Mouse (Mus musculus): Measurements from ENCODE around the gene Apaf1. TPM values are rescaled to one million over a fixed set of nuclear protein-coding genes. Genes with fewer than 3 reads are reported as not detected.
A peak's percentile ranks its signal among the peaks of the same experiment; 100 is the strongest.

The Apaf1 gene
- total RNA-seq, 1 experiment from 2014 or later, result 36.1 TPM

- ATAC-seq (ENCODE audit: extremely low read depth, insufficient number of reproducible peaks, low FRiP score, poor library complexity, severe bottlenecking), result no peak
Measured at GRCm38 (mm10) chr10:90999899-91000298, 82.7 kb downstream of the Apaf1 start.

DNA sequence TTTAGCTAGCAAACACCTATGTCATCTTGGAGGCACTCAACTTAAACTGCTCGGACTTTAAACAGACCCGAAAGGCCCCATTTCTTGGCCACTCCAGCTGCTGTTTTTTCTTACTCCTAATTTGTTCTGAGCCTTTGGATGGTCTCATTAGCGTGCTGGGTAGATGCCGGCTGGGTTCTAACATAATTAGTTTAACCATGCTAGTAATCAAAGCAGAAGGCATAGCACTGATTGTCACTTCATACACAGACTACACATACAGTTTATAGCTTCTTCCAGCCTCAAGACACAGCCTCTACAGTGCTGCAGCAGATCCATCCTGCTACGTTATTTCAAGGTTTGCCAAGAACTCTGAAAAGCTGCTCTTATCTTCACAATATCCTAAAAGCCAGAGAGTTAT, 88.7 kb downstream of the Apaf1 start:
- ATAC-seq (ENCODE audit: extremely low read depth, insufficient number of reproducible peaks, low FRiP score, poor library complexity, severe bottlenecking), result no peak

- no peak for ATAC-seq (ENCODE audit: extremely low read depth, insufficient number of reproducible peaks, low FRiP score, poor library complexity, severe bottlenecking)
Measured at GRCm38 (mm10) chr10:90992237-90992636, 90.3 kb downstream of the Apaf1 start.

- peak; percentile 93 for ATAC-seq (ENCODE audit: extremely low read depth, insufficient number of reproducible peaks, low FRiP score, poor library complexity, severe bottlenecking)
Measured at GRCm38 (mm10) chr10:90990340-90990739, 92.2 kb downstream of the Apaf1 start.

DNA sequence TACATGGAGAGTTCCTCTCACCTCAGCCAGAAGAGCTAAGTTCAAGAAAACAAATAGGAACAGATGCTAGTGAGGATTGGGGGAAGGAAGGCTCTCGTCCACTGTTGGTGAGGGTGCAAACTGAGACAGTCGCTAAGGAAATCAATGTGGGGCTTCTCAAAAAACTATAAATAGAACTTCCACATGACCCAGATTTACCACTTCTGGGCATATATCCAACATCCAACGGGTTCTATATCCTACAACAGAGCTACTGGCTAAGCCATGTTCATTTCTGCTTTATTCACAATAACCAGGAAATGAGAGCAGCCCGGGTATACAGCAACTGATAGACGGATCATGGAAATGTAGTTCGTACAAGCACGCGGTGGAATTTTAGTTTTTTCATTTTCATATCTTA, 99.5 kb downstream of the Apaf1 start:
- no peak for ATAC-seq (ENCODE audit: extremely low read depth, insufficient number of reproducible peaks, low FRiP score, poor library complexity, severe bottlenecking)

GRCm38 (mm10) chr10:90981811-90982210, 100.8 kb downstream of the Apaf1 start:
- ATAC-seq (ENCODE audit: extremely low read depth, insufficient number of reproducible peaks, low FRiP score, poor library complexity, severe bottlenecking), result no peak

GRCm38 (mm10) chr10:90974491-90974890, 108.1 kb downstream of the Apaf1 start:
- ATAC-seq (ENCODE audit: extremely low read depth, insufficient number of reproducible peaks, low FRiP score, poor library complexity, severe bottlenecking), result no peak

- ATAC-seq (ENCODE audit: extremely low read depth, insufficient number of reproducible peaks, low FRiP score, poor library complexity, severe bottlenecking), result no peak
Measured at GRCm38 (mm10) chr10:90974084-90974483, 108.5 kb downstream of the Apaf1 start.

- ATAC-seq (ENCODE audit: extremely low read depth, insufficient number of reproducible peaks, low FRiP score, poor library complexity, severe bottlenecking), result no peak
Measured at GRCm38 (mm10) chr10:90970560-90970959, 112.0 kb downstream of the Apaf1 start.

DNA sequence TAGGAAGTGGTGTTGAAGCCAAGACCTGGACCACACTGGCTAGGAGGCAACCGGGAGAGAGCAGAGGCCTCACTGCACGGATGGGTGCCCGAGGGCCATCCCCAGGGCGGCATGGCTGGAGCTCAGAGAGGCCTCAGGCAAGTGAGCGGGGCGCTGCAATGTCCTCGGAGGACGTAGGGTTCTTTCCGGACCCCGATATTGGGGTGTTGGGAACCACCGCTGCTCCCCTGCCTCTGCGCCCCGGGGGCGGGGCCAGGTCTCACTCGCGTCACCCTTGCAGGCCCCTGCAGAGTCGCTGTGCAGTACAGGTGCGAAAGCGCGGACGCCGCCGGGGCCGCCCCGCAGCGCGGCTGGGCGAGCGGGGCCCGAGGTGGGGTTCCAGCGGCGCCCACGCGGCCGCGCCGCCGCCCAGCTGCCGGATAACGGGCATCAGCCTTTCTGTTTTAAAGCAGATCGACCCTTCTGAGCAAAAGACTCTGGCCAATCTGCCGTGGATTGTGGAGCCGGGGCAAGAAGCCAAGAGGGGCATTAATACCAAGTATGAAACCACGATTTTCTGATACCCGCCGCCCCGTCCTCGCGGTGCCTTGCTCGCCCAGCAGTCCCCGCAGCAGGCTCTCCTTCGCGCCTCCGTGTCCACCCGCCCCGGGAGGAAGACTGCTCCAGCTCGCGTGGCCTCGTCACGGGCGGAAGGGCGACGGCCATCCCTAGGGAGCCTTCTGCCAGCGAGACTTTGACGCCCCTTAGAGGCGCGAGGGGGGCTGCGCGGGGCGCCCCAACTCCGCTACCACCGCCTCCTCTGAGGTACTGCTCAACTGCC, 113.0 kb downstream of the Apaf1 start:
- peak; percentile 44 for ATAC-seq (ENCODE audit: extremely low read depth, insufficient number of reproducible peaks, low FRiP score, poor library complexity, severe bottlenecking)

- no peak for ATAC-seq (ENCODE audit: extremely low read depth, insufficient number of reproducible peaks, low FRiP score, poor library complexity, severe bottlenecking)
Measured at GRCm38 (mm10) chr10:90968247-90968646, 114.3 kb downstream of the Apaf1 start.

DNA sequence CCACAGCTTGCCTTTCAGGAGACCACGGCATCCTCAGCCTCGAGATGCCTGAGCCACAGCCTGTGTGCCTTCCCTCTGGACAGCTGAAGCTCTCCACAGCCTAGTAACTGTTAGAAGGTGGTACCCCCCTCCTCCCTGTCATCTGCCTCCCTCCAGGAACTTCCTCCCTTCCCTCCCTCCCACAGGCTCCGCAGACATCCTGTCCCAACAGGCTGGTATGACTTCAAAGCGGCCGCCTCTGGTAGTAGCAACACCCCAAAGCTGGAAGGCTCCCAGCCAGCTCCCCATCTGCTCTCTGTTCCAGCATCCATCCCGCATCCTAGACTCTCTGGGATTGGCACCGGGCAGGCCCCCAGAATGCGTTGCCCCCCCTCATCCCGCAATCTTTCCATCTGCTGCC, 115.7 kb downstream of the Apaf1 start:
- ATAC-seq (ENCODE audit: extremely low read depth, insufficient number of reproducible peaks, low FRiP score, poor library complexity, severe bottlenecking), result no peak

GRCm38 (mm10) chr10:90965671-90966315, 116.8 kb downstream of the Apaf1 start:
- no peak for ATAC-seq (ENCODE audit: extremely low read depth, insufficient number of reproducible peaks, low FRiP score, poor library complexity, severe bottlenecking)

DNA sequence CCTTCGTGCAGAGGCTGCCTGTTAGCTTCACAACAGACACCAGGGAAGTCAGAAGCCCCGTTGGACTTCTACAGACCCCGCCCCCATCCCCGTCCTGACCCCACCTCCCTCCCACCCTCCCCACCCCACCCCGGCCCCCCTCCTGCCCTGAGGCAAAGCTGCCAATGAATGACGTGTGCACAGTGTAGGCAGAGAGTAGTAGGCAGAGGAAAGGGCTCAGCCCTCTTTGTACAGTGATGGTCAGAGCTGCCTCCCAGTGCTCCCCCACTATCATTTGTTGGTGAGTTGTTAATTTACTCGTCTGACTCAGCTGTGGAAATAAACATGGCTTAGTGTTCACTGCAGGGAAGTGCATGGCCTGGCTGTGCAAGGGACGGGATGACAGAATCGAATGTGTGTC, 118.1 kb downstream of the Apaf1 start:
- no peak for ATAC-seq (ENCODE audit: extremely low read depth, insufficient number of reproducible peaks, low FRiP score, poor library complexity, severe bottlenecking)

DNA sequence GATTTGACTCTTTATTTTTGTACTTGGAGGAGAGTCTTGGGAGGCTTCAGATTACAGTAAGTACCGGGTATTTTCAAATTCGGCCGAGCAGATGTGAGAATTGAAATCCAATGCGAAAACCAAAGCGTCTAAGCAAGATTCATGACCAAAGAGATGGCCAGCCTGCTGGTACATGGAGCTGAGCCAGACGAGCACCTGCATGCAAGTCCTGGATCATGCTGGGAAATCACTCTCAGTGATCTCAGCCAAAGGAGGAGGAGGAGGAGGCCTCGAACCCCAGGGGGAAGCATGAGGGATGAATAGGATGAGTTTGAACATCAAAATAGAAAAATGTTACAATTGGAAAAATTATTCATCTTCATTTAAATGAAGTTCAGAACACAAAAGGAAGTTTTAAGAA, 122.2 kb downstream of the Apaf1 start:
- no peak for ATAC-seq (ENCODE audit: extremely low read depth, insufficient number of reproducible peaks, low FRiP score, poor library complexity, severe bottlenecking)

GRCm38 (mm10) chr10:90953821-90954220, 128.7 kb downstream of the Apaf1 start:
- ATAC-seq (ENCODE audit: extremely low read depth, insufficient number of reproducible peaks, low FRiP score, poor library complexity, severe bottlenecking), result no peak

GRCm38 (mm10) chr10:90953103-90953709, 129.4 kb downstream of the Apaf1 start:
- no peak for ATAC-seq (ENCODE audit: extremely low read depth, insufficient number of reproducible peaks, low FRiP score, poor library complexity, severe bottlenecking)

DNA sequence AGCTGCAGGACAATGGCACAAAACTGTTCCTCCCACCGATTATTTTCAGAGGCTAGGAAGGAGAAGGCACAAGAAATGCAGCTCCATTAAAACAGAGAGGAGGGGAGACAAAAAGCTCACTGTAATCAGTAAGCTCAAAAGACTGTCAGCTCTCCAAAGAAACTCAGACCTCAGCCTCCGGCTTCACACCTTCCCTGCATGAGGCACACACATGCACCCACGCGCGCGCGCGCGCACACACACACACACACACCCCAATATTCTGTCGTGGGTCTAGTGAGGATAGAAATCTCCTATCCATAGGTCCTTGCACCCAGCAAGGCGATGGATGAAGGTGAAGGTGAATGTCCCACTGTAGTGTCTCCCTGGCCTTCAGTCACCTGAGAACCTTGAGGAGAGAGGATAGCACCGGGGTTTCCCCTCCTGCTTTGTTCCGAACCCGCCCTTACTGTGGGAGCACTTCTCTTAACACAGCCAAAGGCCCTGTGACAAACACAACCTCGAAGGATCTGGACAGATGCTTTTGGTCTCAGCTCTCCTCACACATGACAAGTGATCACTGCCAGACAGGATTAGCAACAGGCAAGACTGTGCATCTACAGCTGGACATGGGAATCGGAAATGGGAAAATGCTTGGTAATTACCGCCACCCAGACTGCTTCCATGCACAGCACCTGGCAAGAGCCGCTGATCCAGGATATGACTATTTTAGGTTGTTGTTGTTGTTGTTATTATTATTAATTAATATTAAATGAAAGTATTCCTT, 134.8 kb downstream of the Apaf1 start:
- no peak for ATAC-seq (ENCODE audit: extremely low read depth, insufficient number of reproducible peaks, low FRiP score, poor library complexity, severe bottlenecking)

- no peak for ATAC-seq (ENCODE audit: extremely low read depth, insufficient number of reproducible peaks, low FRiP score, poor library complexity, severe bottlenecking)
Measured at GRCm38 (mm10) chr10:90947043-90947442, 135.5 kb downstream of the Apaf1 start.

Data from neutrophil, adult 5-6 weeks (primary cell).